Mouse (Mus musculus) fat pad, adult 2 months (tissue): ENCODE data around the gene Rnf208.

Source experiments
- DNase-seq: peaks from one replicate; pipeline ENCODE4 v3.0.0-alpha.2; 2011; ENCODE audit warnings: low read depth, low spot score; ENCODE audit errors: extremely low read depth

Rnf208 gene

GRCm38 (mm10) chr2:25273010-25273409 is 31.0 kb downstream of the Rnf208 start:
- no peak for DNase-seq

- no peak for DNase-seq
Measured at GRCm38 (mm10) chr2:25278928-25279882, 37.1 kb downstream of the Rnf208 start.

GRCm38 (mm10) chr2:25285551-25285950 is 43.5 kb downstream of the Rnf208 start:
- DNase-seq = peak; percentile 95

- no peak for DNase-seq
Measured at GRCm38 (mm10) chr2:25286314-25286713, 44.3 kb downstream of the Rnf208 start.

- peak; percentile 68 for DNase-seq
Measured at GRCm38 (mm10) chr2:25286837-25287636, 45.0 kb downstream of the Rnf208 start.

- no peak for DNase-seq
Measured at GRCm38 (mm10) chr2:25287927-25288649, 46.0 kb downstream of the Rnf208 start, which contains the start of gene Tmem210. Gene Tmem210 (plus strand): TSS chr2:25288145.

- DNase-seq = no peak
Measured at GRCm38 (mm10) chr2:25288734-25289345, 46.8 kb downstream of the Rnf208 start.

GRCm38 (mm10) chr2:25289651-25290050 is 47.6 kb downstream of the Rnf208 start, which contains the start of gene Lrrc26:
Gene Lrrc26 (plus strand): TSS chr2:25289915.
- DNase-seq = no peak

- DNase-seq = no peak
Measured at GRCm38 (mm10) chr2:25290101-25290815, 48.2 kb downstream of the Rnf208 start.

GRCm38 (mm10) chr2:25290816-25291130 is 48.7 kb downstream of the Rnf208 start:
- no peak for DNase-seq

- no peak for DNase-seq
Measured at GRCm38 (mm10) chr2:25291184-25292053, 49.4 kb downstream of the Rnf208 start.

GRCm38 (mm10) chr2:25292054-25292544 is 50.0 kb downstream of the Rnf208 start:
- no peak for DNase-seq

- DNase-seq = no peak
Measured at GRCm38 (mm10) chr2:25292856-25293255, 50.8 kb downstream of the Rnf208 start.

- no peak for DNase-seq
Measured at GRCm38 (mm10) chr2:25293706-25294105, 51.7 kb downstream of the Rnf208 start.
